Mouse (Mus musculus): ENCODE measurements around the gene Adgrd1. TPM values are rescaled to one million over a fixed set of nuclear protein-coding genes. Genes with fewer than 3 reads are reported as not detected.

Gene Adgrd1
- polyA plus RNA-seq, 1 experiment: not detected

GRCm38 (mm10) chr5:129092345-129093065 lies 4.0 kb upstream of the Adgrd1 start:
- H3K4me1 ChIP-seq (ENCODE audit: control insufficient read depth, insufficient read depth, low read length): no peaks in the 10 kb centered on the region
- no peak for TF ChIP-seq POLR2A (IDR thresholded peaks at IDR 0.05; ENCODE audit: borderline replicate concordance, low read depth, low read length)
- no peak for TF ChIP-seq CTCF (IDR thresholded peaks at IDR 0.05; ENCODE audit: low read depth, low read length)
- no peak overlapping the region for H3K27ac ChIP-seq (ENCODE audit: insufficient read depth, low read depth, low read length)
- H3K4me3 ChIP-seq (ENCODE audit: insufficient read depth, low read length): no peak overlapping the region

DNA sequence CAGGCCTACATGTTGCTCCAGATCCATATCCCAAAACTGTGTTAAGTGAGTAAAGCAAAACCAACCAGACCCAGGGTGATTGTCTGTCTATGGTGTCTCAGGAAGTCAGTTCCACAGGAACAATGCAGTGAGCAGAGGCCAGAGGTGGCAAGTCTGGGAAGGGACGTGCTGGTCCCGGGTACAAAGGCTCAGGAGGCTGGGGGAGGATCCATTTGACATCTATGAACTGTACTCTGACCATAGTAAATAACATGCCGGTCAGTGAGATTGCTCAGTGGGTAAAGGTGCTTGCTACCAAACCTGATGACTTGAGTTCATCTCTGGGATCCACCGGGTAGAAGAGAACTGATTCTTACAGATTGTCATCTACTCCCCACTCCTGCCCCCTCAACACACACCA lies 3.4 kb upstream of the Adgrd1 start:
- no peak for TF ChIP-seq POLR2A (IDR thresholded peaks at IDR 0.05; ENCODE audit: borderline replicate concordance, low read depth, low read length)
- no peak for TF ChIP-seq CTCF (IDR thresholded peaks at IDR 0.05; ENCODE audit: low read depth, low read length)
- Histone ChIP-seq H3K4me1 (ENCODE audit: control insufficient read depth, insufficient read depth, low read length) (no peaks in the 10 kb centered on the region), H3K4me3 (ENCODE audit: insufficient read depth, low read length) (no peak overlapping the region), H3K27ac (ENCODE audit: insufficient read depth, low read depth, low read length) (no peak overlapping the region)

GRCm38 (mm10) chr5:129094236-129094635 lies 2.3 kb upstream of the Adgrd1 start:
- Histone ChIP-seq H3K4me1 (ENCODE audit: control insufficient read depth, insufficient read depth, low read length) (no peaks in the 10 kb centered on the region), H3K4me3 (ENCODE audit: insufficient read depth, low read length) (no peak overlapping the region), H3K27ac (ENCODE audit: insufficient read depth, low read depth, low read length) (no peak overlapping the region)
- TF ChIP-seq CTCF (IDR thresholded peaks at IDR 0.05; ENCODE audit: low read depth, low read length): no peak
- TF ChIP-seq POLR2A (IDR thresholded peaks at IDR 0.05; ENCODE audit: borderline replicate concordance, low read depth, low read length): no peak

DNA sequence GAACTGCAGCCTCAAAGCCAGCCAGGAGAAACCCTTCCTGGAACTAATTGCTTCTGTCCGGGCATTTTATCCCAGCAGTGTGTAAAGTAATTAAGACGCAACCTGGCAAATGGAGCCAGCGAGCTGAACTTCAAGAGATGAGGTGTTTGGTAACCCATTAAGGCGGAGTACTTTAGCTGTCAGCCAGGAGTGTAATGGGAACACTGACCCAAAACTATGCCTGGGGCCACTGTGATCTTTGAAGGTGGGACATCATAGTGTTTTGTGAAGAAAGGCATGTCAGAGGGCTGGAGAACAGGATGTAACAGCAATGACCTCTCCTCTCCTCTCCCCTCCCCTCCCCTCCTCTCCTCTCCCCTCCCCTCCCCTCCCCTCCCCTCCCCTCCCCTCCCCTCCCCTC lies 7.5 kb downstream of the Adgrd1 start:
- no peaks in the 10 kb centered on the region for H3K4me1 ChIP-seq (ENCODE audit: control insufficient read depth, insufficient read depth, low read length)
- no peak for TF ChIP-seq POLR2A (IDR thresholded peaks at IDR 0.05; ENCODE audit: borderline replicate concordance, low read depth, low read length)
- TF ChIP-seq CTCF (IDR thresholded peaks at IDR 0.05; ENCODE audit: low read depth, low read length): no peak
- no peak overlapping the region for H3K4me3 ChIP-seq (ENCODE audit: insufficient read depth, low read length)
- no peak overlapping the region for H3K27ac ChIP-seq (ENCODE audit: insufficient read depth, low read depth, low read length)

DNA sequence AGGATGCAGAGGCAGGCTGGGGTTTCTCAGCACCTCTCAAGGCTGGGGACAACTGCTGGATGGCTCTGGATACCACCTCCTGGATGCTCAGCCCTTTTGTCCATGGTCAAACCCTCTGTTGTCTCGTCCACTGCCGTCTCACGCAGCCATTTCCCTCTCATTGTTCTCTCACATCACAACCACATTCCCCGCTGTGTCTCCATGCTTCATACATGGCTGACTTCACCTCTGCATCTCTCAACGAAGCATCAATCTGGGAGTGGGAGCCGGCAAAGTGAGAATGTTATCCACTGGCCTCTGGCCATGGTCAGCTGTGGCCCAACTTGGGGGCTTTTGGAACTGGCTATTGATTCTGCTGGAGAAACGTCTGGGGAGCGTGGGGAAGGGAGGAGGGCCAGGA lies 15.2 kb downstream of the Adgrd1 start:
- no peak overlapping the region for H3K4me3 ChIP-seq (ENCODE audit: insufficient read depth, low read length)
- no peak overlapping the region for H3K27ac ChIP-seq (ENCODE audit: insufficient read depth, low read depth, low read length)
- TF ChIP-seq POLR2A (IDR thresholded peaks at IDR 0.05; ENCODE audit: borderline replicate concordance, low read depth, low read length) (no peak), CTCF (IDR thresholded peaks at IDR 0.05; ENCODE audit: low read depth, low read length) (no peak)
- no peaks in the 10 kb centered on the region for H3K4me1 ChIP-seq (ENCODE audit: control insufficient read depth, insufficient read depth, low read length)

DNA sequence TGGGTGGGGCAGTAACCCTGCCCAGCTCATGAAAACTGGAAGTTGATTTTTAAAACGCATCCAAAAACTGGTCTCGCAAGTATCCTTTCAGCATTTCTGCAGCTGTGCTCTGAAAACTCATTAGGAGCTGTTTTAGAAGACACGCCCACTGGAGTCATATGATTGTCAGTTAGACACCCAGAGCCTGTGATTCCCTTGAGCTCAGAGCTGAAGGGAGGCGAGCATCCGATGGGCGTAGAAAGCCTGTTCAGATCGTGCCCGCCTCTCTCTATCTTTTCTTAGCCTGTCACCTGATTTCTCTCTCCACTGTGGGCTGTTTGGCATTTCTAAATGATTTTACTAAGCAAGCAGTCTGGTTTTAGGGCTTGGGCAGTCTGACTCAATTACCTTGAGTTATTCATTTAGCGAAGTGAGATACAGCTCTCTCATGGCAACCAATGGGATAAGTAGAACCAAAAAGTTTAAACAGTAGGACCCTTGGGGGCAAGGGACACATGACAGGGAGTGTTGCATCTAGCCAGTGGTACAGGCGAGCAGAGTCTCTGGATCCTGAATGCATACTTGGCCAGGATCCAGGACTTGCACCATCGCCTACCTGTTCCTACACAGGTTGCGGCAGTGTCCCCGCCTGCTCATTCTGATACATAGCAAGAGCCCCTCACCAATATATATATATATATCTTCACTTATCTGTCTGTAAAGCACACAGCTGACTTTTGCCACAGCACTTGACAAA lies 17.4 kb downstream of the Adgrd1 start:
- H3K4me3 ChIP-seq (ENCODE audit: insufficient read depth, low read length): no peak overlapping the region
- no peak overlapping the region for H3K27ac ChIP-seq (ENCODE audit: insufficient read depth, low read depth, low read length)
- TF ChIP-seq CTCF (IDR thresholded peaks at IDR 0.05; ENCODE audit: low read depth, low read length): no peak
- TF ChIP-seq POLR2A (IDR thresholded peaks at IDR 0.05; ENCODE audit: borderline replicate concordance, low read depth, low read length): no peak
- H3K4me1 ChIP-seq (ENCODE audit: control insufficient read depth, insufficient read depth, low read length): no peaks in the 10 kb centered on the region

DNA sequence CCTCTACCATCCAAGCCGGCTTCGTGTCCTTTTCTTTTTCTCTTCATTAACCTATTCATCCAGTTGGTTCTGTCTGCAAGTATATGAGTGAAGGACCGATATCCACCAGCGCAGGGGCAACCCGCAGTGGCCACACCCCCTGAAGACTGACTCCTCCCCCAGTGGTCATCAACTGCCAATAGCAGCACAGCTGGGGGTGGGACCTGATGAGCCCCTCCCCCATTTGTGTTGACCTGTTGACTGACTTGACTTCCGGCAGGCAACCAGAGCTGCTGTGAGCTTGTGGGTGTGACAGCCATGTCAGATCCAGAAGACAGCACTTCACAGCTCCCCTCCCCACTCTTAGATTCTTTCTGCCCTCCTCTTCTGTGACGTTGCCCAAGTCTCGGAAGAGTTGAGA lies 19.7 kb downstream of the Adgrd1 start:
- Histone ChIP-seq H3K4me1 (ENCODE audit: control insufficient read depth, insufficient read depth, low read length) (no peaks in the 10 kb centered on the region), H3K4me3 (ENCODE audit: insufficient read depth, low read length) (no peak overlapping the region), H3K27ac (ENCODE audit: insufficient read depth, low read depth, low read length) (no peak overlapping the region)
- no peak for TF ChIP-seq POLR2A (IDR thresholded peaks at IDR 0.05; ENCODE audit: borderline replicate concordance, low read depth, low read length)

GRCm38 (mm10) chr5:129117593-129118113 lies 21.1 kb downstream of the Adgrd1 start:
- no peak overlapping the region for H3K4me3 ChIP-seq (ENCODE audit: insufficient read depth, low read length)
- H3K4me1 ChIP-seq (ENCODE audit: control insufficient read depth, insufficient read depth, low read length): no peaks in the 10 kb centered on the region
- H3K27ac ChIP-seq (ENCODE audit: insufficient read depth, low read depth, low read length): no peak overlapping the region
- TF ChIP-seq CTCF (IDR thresholded peaks at IDR 0.05; ENCODE audit: low read depth, low read length) (no peak), POLR2A (IDR thresholded peaks at IDR 0.05; ENCODE audit: borderline replicate concordance, low read depth, low read length) (no peak)

DNA sequence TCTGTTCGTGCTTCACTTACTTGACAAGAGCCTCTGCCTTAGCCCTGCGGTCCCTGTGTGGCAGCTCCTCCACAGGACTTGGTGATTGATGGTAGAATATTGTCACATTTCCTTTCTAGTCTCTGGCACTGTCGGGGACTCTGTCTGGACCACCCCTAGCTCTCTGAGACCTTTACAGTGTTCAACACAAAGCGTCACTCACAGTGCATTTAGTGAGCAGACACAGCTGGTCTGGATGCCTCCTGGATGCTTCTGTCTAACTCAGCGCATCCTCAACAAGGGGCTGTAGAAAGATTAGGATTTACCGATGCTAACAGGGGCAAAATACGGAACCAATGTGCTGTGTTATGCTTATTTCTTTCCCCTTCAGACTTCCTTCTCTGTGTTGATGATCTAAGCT lies 22.0 kb downstream of the Adgrd1 start:
- TF ChIP-seq POLR2A (IDR thresholded peaks at IDR 0.05; ENCODE audit: borderline replicate concordance, low read depth, low read length): no peak
- no peak for TF ChIP-seq CTCF (IDR thresholded peaks at IDR 0.05; ENCODE audit: low read depth, low read length)
- no peak overlapping the region for H3K4me3 ChIP-seq (ENCODE audit: insufficient read depth, low read length)

GRCm38 (mm10) chr5:129119146-129119545 lies 22.6 kb downstream of the Adgrd1 start:
- no peak for TF ChIP-seq CTCF (IDR thresholded peaks at IDR 0.05; ENCODE audit: low read depth, low read length)
- TF ChIP-seq POLR2A (IDR thresholded peaks at IDR 0.05; ENCODE audit: borderline replicate concordance, low read depth, low read length): no peak
- H3K4me1 ChIP-seq (ENCODE audit: control insufficient read depth, insufficient read depth, low read length): no peaks in the 10 kb centered on the region

More for the DNA sequence above, 22.0 kb downstream of the Adgrd1 start:
- H3K4me1 ChIP-seq (ENCODE audit: control insufficient read depth, insufficient read depth, low read length): no peaks in the 10 kb centered on the region
- no peak overlapping the region for H3K27ac ChIP-seq (ENCODE audit: insufficient read depth, low read depth, low read length)

More at GRCm38 (mm10) chr5:129119146-129119545, 22.6 kb downstream of the Adgrd1 start:
- H3K27ac ChIP-seq (ENCODE audit: insufficient read depth, low read depth, low read length): no peak overlapping the region
- H3K4me3 ChIP-seq (ENCODE audit: insufficient read depth, low read length): no peak overlapping the region

Measured in bone marrow macrophage, adult 2 months (primary cell).